In genomic region chr17:13332496-13332895, GRCm38 (mm10) we compare ENCODE assay signal across 16 mouse cellular contexts. TPM values are rescaled to one million over a fixed set of nuclear protein-coding genes. Genes with fewer than 3 reads are reported as not detected.
"Had no signal": no experiment of that assay in that cellular context is flagged by ENCODE, and none has a peak within 500 bp of the region (broad histone marks: within the 10 kb centered on the region; RNA-seq: fewer than 3 reads in every experiment).

No protein-coding gene starts in this region.

RNA-seq across cellular contexts. Expression of gene Tcp10c, which starts 21.9 kb away (rescaled TPM):
- polyA plus RNA-seq: cerebellum, adult 2 months; embryonic facial prominence, embryonic 10.5 days; embryonic facial prominence, embryonic 11.5 days; embryonic facial prominence, embryonic 12.5 days; embryonic facial prominence, embryonic 13.5 days; embryonic facial prominence, embryonic 14.5 days; embryonic facial prominence, embryonic 15.5 days; erythroblast, embryonic 14.5 days; forebrain, embryonic 10.5 days; forebrain, embryonic 11.5 days; forebrain, embryonic 12.5 days; forebrain, embryonic 14.5 days; forebrain, embryonic 15.5 days; forebrain, embryonic 16.5 days; forebrain, postnatal 0 days; frontal cortex, adult 2 months had no signal
